Mouse (Mus musculus) urinary bladder, adult 2 months (tissue): ENCODE results near the gene Tma7. TPM values are rescaled to one million over a fixed set of nuclear protein-coding genes. Genes with fewer than 3 reads are reported as not detected.

Experiments used
- DNase-seq: peaks from one replicate; pipeline ENCODE4 v3.0.0; 2022; ENCODE audit warnings: low spot score
- polyA plus RNA-seq: library from polyadenylated mRNA; depleted of rRNA; stranded (reverse); fragments of >200 nt; gene quantifications from 2 replicates; pipeline ENCODE4 v1.2.3, GENCODE M21; 2012; rRNA removed

The Tma7 gene
- polyA plus RNA-seq, 1 experiment: 126 TPM

DNA sequence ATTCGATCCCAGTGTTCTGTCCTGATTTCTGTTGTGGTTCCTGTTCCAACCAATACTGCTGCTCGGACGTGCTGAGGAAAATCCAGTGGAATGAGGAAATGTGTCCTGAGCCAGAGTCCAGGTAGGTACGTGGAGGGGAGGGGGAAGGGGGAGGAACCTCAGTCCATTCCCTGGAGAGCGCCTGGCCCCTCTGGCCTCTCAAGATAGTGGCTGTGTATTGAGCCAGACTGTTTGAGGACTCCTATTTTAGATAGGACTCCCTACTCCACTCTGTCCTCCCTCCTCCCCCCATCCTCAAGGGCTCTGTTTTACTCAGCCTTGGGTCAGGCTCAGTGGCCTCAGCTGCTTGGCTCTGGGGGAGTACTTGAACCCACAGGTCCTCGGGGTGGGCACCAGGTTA lies 41.5 kb downstream of the Tma7 start:
- DNase-seq: no peak

DNA sequence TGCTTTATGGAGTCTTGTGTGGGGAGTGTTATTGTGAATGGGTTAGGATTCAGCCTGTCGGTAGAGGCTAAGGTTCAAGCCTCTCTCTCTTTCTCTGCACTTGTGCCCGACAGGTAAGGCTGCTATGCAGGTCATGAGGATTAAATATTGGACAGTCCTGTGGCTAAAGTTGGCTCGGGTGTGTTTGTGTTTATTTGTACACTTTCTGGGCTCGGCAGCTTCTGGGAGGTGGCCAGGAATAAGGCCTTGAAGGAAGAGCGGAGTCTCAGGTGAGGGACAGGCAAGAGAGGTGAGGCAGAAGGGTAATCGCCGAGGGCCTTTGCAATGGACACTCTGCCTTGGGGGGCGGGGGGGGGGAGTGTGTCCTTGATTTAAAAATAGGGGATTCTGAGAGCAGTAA lies 42.2 kb downstream of the Tma7 start:
- DNase-seq: no peak

DNA sequence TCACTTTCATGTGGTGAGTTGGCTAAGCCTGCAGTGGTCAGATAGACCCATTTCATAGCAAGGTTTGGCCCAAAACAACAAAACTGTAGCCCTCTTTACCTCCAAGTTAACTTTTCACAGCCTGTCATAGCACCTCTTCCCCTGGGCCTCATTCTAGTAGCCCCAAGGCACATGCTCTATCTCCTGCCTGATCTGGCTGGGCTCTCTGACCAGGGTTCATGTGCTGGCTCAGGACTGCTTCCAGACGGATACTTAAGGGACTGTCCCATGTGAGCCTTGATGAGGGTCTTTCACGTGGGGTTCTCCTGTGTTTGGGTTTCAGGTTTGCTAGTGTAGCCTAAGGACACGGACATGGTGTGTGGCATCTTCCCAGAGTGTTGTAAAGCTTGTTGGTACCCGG lies 42.7 kb downstream of the Tma7 start:
- DNase-seq: no peak

DNA sequence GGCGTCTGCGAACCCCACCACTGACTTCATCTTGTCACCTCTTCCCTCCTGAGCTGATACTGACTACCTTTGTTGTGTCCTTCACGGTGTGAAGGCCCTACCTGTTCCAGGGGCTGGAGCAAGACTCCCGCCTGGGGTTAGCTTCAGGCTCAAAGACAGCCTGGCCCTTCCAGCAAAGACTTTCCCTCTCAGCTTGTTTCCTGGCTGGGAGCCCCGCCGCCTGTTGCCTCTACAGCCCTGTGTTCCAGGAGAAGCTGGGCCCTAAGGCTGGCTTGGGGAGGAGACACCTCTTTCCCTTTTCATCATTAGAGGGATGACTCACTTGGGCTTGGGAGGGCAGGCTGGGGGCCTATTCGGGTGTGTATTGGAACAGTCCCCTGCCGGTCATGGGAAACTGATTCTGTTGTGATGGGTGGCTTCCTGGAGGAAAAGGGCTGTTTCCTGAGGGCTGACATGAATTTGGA lies 43.5 kb downstream of the Tma7 start:
- DNase-seq: no peak

DNA sequence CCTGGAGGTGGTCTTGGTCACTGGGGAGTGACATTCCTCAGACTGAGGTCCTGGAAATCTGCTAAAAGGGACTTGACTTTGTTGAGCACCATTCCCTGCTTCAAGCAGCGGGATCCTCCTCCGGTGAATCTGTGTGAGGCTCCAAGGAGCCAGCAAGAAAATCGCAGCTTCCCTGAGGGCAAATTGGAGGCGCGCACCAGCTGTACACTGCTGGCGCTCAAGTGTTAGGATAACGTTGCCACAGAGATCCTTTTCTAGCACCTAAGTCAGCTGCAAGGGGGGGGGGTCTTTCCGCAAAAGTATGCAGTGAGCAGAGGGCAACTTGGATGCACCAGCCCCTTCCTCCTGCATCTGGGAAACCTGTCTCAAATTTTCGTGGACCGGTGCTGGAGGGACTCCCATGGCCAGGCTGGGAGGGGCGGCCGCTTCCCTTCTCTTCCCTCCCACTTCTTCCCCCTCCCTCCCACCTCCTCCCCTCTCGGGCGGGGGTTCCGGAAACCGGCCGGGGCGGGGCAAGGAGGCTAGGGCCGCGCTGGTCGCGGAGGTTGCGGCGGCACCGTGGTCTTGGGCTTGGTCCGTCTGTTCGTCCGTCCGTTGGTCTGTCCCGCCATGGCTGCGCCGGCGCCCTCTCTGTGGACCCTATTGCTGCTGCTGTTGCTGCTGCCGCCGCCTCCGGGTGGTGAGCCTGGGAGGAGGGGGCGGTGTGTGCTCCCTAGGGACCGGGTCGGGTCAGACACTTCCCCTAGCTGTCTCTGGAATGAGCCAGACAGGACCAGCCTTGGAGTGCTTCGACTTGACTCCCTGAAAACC lies 44.1 kb downstream of the Tma7 start, which contains the start of gene Shisa5:
TSS of gene Shisa5 (plus strand) at position 480 of the 810 bp plus-strand sequence.
- peak; percentile 76 for DNase-seq

DNA sequence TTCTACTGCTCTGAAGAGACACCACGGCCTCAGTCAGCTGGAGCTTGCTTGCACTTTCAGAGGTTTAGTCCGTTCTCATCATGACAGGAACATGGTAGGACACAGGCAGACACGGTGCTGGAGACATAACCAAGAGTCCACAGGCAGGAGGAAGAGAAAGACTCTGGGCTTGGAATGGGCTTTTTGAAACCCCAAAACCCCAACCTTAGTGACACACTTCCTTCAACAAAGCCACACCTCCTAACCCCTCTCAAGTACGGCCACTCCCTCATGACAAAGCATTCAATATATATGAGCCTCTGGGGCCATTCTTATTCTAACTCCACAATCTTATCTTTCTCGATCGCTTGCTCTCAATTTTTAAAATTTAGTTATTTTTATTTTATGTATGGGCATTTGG lies 50.0 kb downstream of the Tma7 start:
- DNase-seq: no peak

DNA sequence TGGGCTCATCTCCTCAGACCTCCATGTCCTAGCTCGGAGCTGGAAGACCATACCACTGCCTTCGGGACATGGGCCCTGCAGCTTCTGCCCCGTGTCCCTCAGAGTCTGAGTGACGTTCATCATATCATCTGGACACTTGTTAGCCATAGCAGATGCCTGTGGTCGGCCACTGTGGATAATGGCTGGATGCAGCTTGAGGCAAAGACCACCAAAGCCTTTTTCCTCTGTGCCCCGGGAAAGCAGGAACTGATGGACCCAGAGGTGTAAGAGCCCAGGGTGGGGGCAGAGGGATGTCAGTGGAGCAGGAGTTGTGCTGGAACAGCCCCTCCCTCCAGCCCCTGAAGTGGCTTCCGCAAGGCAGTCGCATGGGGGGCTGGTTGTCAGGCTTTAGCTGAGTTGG lies 50.7 kb downstream of the Tma7 start:
- no peak for DNase-seq

DNA sequence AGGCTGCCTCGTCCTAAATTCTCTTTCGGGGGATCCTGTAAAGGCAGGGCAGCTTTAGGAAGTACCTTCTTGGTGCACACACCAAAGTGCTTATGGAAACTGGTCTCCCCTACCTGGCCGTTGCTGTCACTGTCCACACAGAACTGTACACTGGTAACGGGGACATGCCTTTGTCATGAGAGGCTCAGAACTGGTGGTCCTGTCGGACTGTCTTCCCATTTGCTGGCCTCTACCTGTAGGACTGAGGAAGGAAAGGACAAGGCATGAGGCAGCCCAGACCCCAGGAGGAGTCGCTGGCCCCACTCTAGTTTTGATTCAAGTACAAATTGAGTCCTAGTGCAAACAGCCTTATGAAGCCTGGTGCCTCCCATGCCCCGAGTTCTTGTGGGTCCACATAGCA lies 51.4 kb downstream of the Tma7 start:
- no peak for DNase-seq

DNA sequence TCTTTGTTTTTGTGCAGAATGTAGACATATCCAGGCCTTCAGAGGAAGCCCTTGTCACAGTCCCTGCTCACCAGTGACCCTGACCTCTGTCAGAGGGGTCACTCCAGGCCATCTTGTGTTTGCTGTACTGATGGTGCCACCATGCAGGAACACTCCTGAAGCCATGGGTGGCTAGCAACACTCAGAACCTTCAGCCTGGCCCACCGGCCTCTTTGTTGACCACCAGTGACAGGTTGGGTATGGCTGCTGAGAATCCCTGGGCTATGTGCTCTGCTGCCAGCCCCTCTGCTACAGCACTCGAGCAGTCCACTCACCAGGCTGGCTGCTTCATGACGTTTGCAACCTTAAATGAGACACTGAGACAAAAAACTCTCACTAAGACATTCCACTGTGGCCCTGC lies 52.1 kb downstream of the Tma7 start:
- no peak for DNase-seq

DNA sequence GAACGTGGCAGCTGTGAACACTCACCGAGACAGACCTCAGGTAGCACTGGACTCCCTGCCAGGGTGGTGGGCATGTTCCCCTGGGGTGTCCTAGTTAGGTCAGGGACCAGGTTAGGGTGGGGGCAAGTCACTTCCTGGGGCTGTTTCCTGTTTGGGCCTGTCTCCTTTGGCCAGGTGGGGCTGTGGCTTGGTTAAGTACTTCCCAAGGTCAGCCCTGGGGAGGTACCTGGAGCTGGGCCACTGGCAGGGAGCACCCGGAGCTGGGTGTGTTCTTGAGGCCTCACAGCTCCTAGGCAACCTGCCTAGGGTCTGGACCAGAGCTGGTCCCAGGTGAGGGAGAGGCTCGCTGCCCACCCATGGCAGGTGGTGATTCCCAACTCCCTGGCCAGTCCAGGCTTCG lies 53.5 kb downstream of the Tma7 start:
- DNase-seq: no peak

DNA sequence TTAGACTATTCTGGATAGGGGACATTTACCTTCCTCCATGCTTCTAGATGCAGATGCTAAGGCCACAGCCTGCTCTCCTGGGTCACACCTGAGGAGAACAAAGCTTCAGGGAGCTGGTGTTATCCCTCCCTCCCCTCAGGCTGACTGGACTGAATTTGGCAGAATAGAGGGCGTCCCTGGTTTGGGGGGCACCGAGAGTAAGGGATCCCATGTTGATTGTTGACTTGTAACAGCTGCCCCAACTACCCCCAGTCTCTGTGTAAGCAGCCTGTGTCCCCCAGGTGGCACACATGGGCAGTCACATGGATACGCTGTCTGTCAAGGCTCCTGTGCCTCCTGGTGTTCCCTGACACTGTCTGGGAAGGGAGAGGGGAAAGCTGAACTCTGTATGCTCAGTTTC lies 54.0 kb downstream of the Tma7 start:
- no peak for DNase-seq

DNA sequence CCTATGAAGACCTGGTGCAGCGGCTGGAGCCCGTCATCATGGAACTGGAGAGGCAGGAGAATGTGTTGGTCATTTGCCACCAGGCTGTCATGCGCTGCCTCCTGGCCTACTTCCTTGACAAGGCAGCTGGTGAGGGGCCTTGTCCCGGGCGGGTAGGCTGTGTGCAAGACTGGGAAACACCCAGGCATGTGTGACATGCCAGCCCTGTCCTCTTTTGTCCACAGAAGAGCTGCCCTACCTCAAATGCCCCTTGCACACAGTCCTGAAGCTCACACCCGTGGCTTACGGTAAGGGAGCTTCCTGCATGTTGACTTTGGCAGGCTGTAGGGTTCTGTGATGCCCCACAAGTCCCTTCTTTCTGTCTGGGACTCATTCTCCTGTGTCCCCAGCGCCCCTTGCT lies 54.9 kb downstream of the Tma7 start:
- DNase-seq: no peak

Other genes starting within 250 kb of the Tma7 start
- 9.7 and 9.8 TPM in 2 replicates for gene Slc26a6, start 229.3 kb downstream of the Tma7 start, polyA plus RNA-seq
- gene Tmem89, start 168.0 kb downstream of the Tma7 start, polyA plus RNA-seq: not detected in 2 replicates
- gene Uqcrc1, start 146.0 kb downstream of the Tma7 start, polyA plus RNA-seq: 278 and 302 TPM in 2 replicates
- gene Col7a1, start 129.0 kb downstream of the Tma7 start, polyA plus RNA-seq: 3.3 and 4.7 TPM in 2 replicates
- 0.43 and 0.51 TPM in 2 replicates for gene Ucn2, start 96.6 kb downstream of the Tma7 start, polyA plus RNA-seq
- 16.3 and 19.4 TPM in 2 replicates for gene Pfkfb4, start 90.8 kb downstream of the Tma7 start, polyA plus RNA-seq
- gene Shisa5, start 44.0 kb downstream of the Tma7 start, polyA plus RNA-seq: 201 and 202 TPM in 2 replicates
- gene Trex1, start 22.9 kb downstream of the Tma7 start, polyA plus RNA-seq: 37.3 and 41.4 TPM in 2 replicates
- 17.1 and 17.6 TPM in 2 replicates for gene Atrip, start 8.5 kb downstream of the Tma7 start, polyA plus RNA-seq
- gene Ccdc51, start 94 bp downstream of the Tma7 start, polyA plus RNA-seq: 10.9 and 14.0 TPM in 2 replicates
- gene Plxnb1, start 12.8 kb upstream of the Tma7 start, polyA plus RNA-seq: 19.9 and 26.2 TPM in 2 replicates
- not detected in 2 replicates for gene Fbxw21, start 79.5 kb upstream of the Tma7 start, polyA plus RNA-seq
- gene Fbxw13, start 113.4 kb upstream of the Tma7 start, polyA plus RNA-seq: not detected in 2 replicates
- gene Fbxw20, start 152.2 kb upstream of the Tma7 start, polyA plus RNA-seq: 0.06 TPM in 1 of 2 replicates, not detected in the other
- 0.07 and 0.09 TPM in 2 replicates for gene Fbxw14, start 205.1 kb upstream of the Tma7 start, polyA plus RNA-seq